Mouse (Mus musculus) kidney, postnatal 4 days (tissue): ENCODE results near the gene Glt8d1.

Experiments
- DNase-seq, 2 experiments: peaks; one replicate each; pipeline ENCODE4 v3.0.0; 2021; ENCODE audit warnings: mixed read lengths in 2 of 2

Glt8d1 gene

GRCm38 (mm10) chr14:31001307-31002205, at the start of gene Glt8d1, which contains the start of gene Spcs1:
Gene Glt8d1, plus strand, starts transcription at chr14:31001400.
Gene Spcs1, minus strand, starts transcription at chr14:31001672.
- peak; percentile 92 to 95 for DNase-seq

- DNase-seq = no peak
These were observed 42.7 kb upstream of the Glt8d1 start for GRCm38 (mm10) chr14:30958517-30958916.

- no peak for DNase-seq
These were observed 42.2 kb upstream of the Glt8d1 start for GRCm38 (mm10) chr14:30959031-30959430.

GRCm38 (mm10) chr14:30960366-30960765, 40.8 kb upstream of the Glt8d1 start:
- no peak for DNase-seq

GRCm38 (mm10) chr14:30974204-30974603, 27.0 kb upstream of the Glt8d1 start:
- DNase-seq = peak; percentile 26 to 52

GRCm38 (mm10) chr14:30976222-30976621, 25.0 kb upstream of the Glt8d1 start:
- DNase-seq = peak in 1 of 2 experiments; percentile 15

- DNase-seq = no peak
These were observed 4.8 kb upstream of the Glt8d1 start for GRCm38 (mm10) chr14:30996417-30996816.

GRCm38 (mm10) chr14:31000356-31000755, 844 bp upstream of the Glt8d1 start:
- no peak for DNase-seq

- DNase-seq = no peak
These were observed 339 bp upstream of the Glt8d1 start for GRCm38 (mm10) chr14:31000816-31001306.

GRCm38 (mm10) chr14:31004527-31004926, 3.3 kb downstream of the Glt8d1 start:
- DNase-seq = no peak

GRCm38 (mm10) chr14:31006779-31007178, 5.6 kb downstream of the Glt8d1 start:
- DNase-seq = no peak

GRCm38 (mm10) chr14:31011588-31011987, 10.4 kb downstream of the Glt8d1 start:
- no peak for DNase-seq

GRCm38 (mm10) chr14:31013928-31014327, 12.7 kb downstream of the Glt8d1 start:
- no peak for DNase-seq

GRCm38 (mm10) chr14:31016063-31016462, 14.9 kb downstream of the Glt8d1 start:
- no peak for DNase-seq

- peak; percentile 21 to 48 for DNase-seq
These were observed 16.7 kb downstream of the Glt8d1 start for GRCm38 (mm10) chr14:31017854-31018253.

GRCm38 (mm10) chr14:31018860-31019291, 17.7 kb downstream of the Glt8d1 start, which contains the start of the genes Pbrm1 and Gnl3:
Gene Pbrm1, plus strand, starts transcription at chr14:31019138.
Gene Gnl3, minus strand, starts transcription at chr14:31019152.
- DNase-seq = peak; percentile 97 to 99

GRCm38 (mm10) chr14:31019331-31020205, 18.4 kb downstream of the Glt8d1 start:
- peak; percentile 81 to 91 for DNase-seq

GRCm38 (mm10) chr14:31022579-31022978, 21.4 kb downstream of the Glt8d1 start:
- peak in 1 of 2 experiments; percentile 17 for DNase-seq

- peak in 1 of 2 experiments; percentile 22 for DNase-seq
These were observed 24.6 kb downstream of the Glt8d1 start for GRCm38 (mm10) chr14:31025785-31026184.

- DNase-seq = no peak
These were observed 44.1 kb downstream of the Glt8d1 start for GRCm38 (mm10) chr14:31045296-31045695.

- DNase-seq = no peak
These were observed 44.6 kb downstream of the Glt8d1 start for GRCm38 (mm10) chr14:31045817-31046216.
